Mouse (Mus musculus) MEL (cell line): ENCODE data around the gene Cebpg. TPM values are rescaled to one million over a fixed set of nuclear protein-coding genes. Genes with fewer than 3 reads are reported as not detected.
A peak's percentile ranks its signal among the peaks of the same experiment; 100 is the strongest.

ENCODE experiments used
- DNase-seq: peaks from one replicate; pipeline ENCODE4 v3.0.0; 2011; ENCODE audit warnings: low read depth, low spot score
- H3K27ac ChIP-seq: 2 replicates; pipeline ENCODE4 v1.5.1; 2012; ENCODE audit warnings: low read depth, mild to moderate bottlenecking, control low read depth, low read length, moderate library complexity; ENCODE audit not compliant: control insufficient read depth
- H3K27me3 ChIP-seq, 2 experiments: fragments of 150-350 bp in 1 of 2; sonication (generic) in 1 of 2; 2 replicates each; pipeline ENCODE4 v1.6.1; 2012; ENCODE audit warnings: low read length in 2 of 2, mild to moderate bottlenecking in 2 of 2, improper control_type of control experiment in 1 of 2, moderate library complexity in 1 of 2; ENCODE audit not compliant: insufficient read depth in 2 of 2, control insufficient read depth in 1 of 2
- H3K36me3 ChIP-seq, 2 experiments: 2 replicates each; pipeline ENCODE4 v1.6.1; 2012 to 2014; ENCODE audit warnings: low read length in 2 of 2, improper control_type of control experiment in 1 of 2, inconsistent platforms in 1 of 2, mild to moderate bottlenecking in 1 of 2; ENCODE audit not compliant: insufficient read depth in 2 of 2, control insufficient read depth in 1 of 2
- H3K4me1 ChIP-seq, 2 experiments: fragments of 150-350 bp in 1 of 2; sonication (generic) in 1 of 2; 2 replicates each; pipeline ENCODE4 v1.6.1; 2012; ENCODE audit warnings: low read length in 2 of 2, improper control_type of control experiment in 1 of 2, mild to moderate bottlenecking in 1 of 2; ENCODE audit not compliant: insufficient read depth in 2 of 2, control insufficient read depth in 1 of 2
- H3K4me3 ChIP-seq, 2 experiments: fragments of 150-350 bp in 1 of 2; sonication (generic) in 1 of 2; 2 replicates each; pipeline ENCODE4 v1.5.1; 2012; ENCODE audit warnings: low read depth in 2 of 2, low read length in 2 of 2, mild to moderate bottlenecking in 2 of 2, moderate library complexity in 2 of 2, control low read depth in 1 of 2, improper control_type of control experiment in 1 of 2; ENCODE audit not compliant: control insufficient read depth in 1 of 2, insufficient read depth in 1 of 2
- H3K79me2 ChIP-seq: 2 replicates; pipeline ENCODE4 v1.6.1; 2012; ENCODE audit warnings: mild to moderate bottlenecking, low read length, moderate library complexity; ENCODE audit not compliant: control insufficient read depth, poor library complexity, insufficient read depth
- H3K9ac ChIP-seq: 2 replicates; pipeline ENCODE4 v1.6.1; 2012; ENCODE audit warnings: low read depth, mild to moderate bottlenecking, control low read depth, low read length, moderate library complexity; ENCODE audit not compliant: control insufficient read depth, poor library complexity, severe bottlenecking
- H3K9me3 ChIP-seq: fragments of 150-350 bp; sonication (generic); replicated peaks from 2 replicates; pipeline ENCODE4 v1.6.1; 2012; ENCODE audit warnings: mild to moderate bottlenecking, low read length, improper control_type of control experiment, moderate library complexity; ENCODE audit not compliant: insufficient read depth
- CHD2 ChIP-seq: IDR thresholded peaks from 2 replicates; pipeline ENCODE4 v1.6.1; 2011; ENCODE audit warnings: low read length, improper control_type of control experiment
- CTCF ChIP-seq, 3 experiments: IDR thresholded peaks in 2 of 3; conservative IDR thresholded peaks in 1 of 3; 2 replicates each; pipeline ENCODE4 v1.5.1; 2011 to 2012; ENCODE audit warnings: low read length in 3 of 3, low read depth in 2 of 3, mild to moderate bottlenecking in 2 of 3, improper control_type of control experiment in 1 of 3, inconsistent platforms in 1 of 3, mixed read lengths in 1 of 3, moderate library complexity in 1 of 3; ENCODE audit not compliant: control insufficient read depth in 1 of 3, insufficient read depth in 1 of 3, poor library complexity in 1 of 3, severe bottlenecking in 1 of 3
- E2F4 ChIP-seq: IDR thresholded peaks from 2 replicates; pipeline ENCODE4 v1.6.1; 2011; ENCODE audit warnings: low read depth, low read length, improper control_type of control experiment, borderline replicate concordance
- ELF1 ChIP-seq: IDR thresholded peaks from 2 replicates; pipeline ENCODE4 v1.6.1; 2014; ENCODE audit warnings: low read depth, mild to moderate bottlenecking, inconsistent platforms, low read length, improper control_type of control experiment, moderate library complexity
- EP300 ChIP-seq, 2 experiments: IDR thresholded peaks; 2 replicates each; pipeline ENCODE4 v1.6.1; 2011; ENCODE audit warnings: improper control_type of control experiment in 2 of 2, low read length in 2 of 2, low read depth in 1 of 2, mild to moderate bottlenecking in 1 of 2
- ETS1 ChIP-seq: IDR thresholded peaks from 2 replicates; pipeline ENCODE4 v1.6.1; 2012; ENCODE audit warnings: low read depth, mild to moderate bottlenecking, inconsistent platforms, low read length, improper control_type of control experiment, moderate library complexity
- GABPA ChIP-seq: IDR thresholded peaks from 2 replicates; pipeline ENCODE4 v1.6.1; 2012; ENCODE audit warnings: low read depth, mild to moderate bottlenecking, inconsistent platforms, low read length, improper control_type of control experiment, moderate library complexity
- GATA1 ChIP-seq: IDR thresholded peaks from 2 replicates; pipeline ENCODE4 v1.6.1; 2011; ENCODE audit warnings: low read depth, low read length, improper control_type of control experiment
- HCFC1 ChIP-seq: IDR thresholded peaks from 2 replicates; pipeline ENCODE4 v1.6.1; 2012; ENCODE audit warnings: low read depth, mild to moderate bottlenecking, inconsistent platforms, low read length, improper control_type of control experiment, moderate library complexity
- KAT2A ChIP-seq: conservative IDR thresholded peaks from 2 replicates; pipeline ENCODE4 v1.6.1; 2012; ENCODE audit warnings: low read depth, low read length, improper control_type of control experiment, inconsistent platforms
- MAFK ChIP-seq: IDR thresholded peaks from 2 replicates; pipeline ENCODE4 v1.6.1; 2011; ENCODE audit warnings: low read depth, mild to moderate bottlenecking, low read length, improper control_type of control experiment, borderline replicate concordance
- MAX ChIP-seq: IDR thresholded peaks from 2 replicates; pipeline ENCODE4 v1.6.1; 2011; ENCODE audit warnings: low read length, improper control_type of control experiment
- MXI1 ChIP-seq: IDR thresholded peaks from 2 replicates; pipeline ENCODE4 v1.6.1; 2011; ENCODE audit warnings: mild to moderate bottlenecking, low read depth, low read length, improper control_type of control experiment
- MYB ChIP-seq: IDR thresholded peaks from 2 replicates; pipeline ENCODE4 v1.6.1; 2011; ENCODE audit warnings: mild to moderate bottlenecking, low read depth, low read length, improper control_type of control experiment
- MYC ChIP-seq: IDR thresholded peaks from 2 replicates; pipeline ENCODE4 v1.6.1; 2011; ENCODE audit warnings: low read depth, mild to moderate bottlenecking, low read length, improper control_type of control experiment, moderate library complexity
- NRF1 ChIP-seq: IDR thresholded peaks from 2 replicates; pipeline ENCODE4 v1.6.1; 2014; ENCODE audit warnings: low read depth, mild to moderate bottlenecking, inconsistent platforms, low read length, improper control_type of control experiment, moderate library complexity; ENCODE audit not compliant: poor library complexity, insufficient read depth, severe bottlenecking
- POLR2AphosphoS2 ChIP-seq: IDR thresholded peaks from 2 replicates; pipeline ENCODE4 v1.6.1; 2011; ENCODE audit warnings: low read length, improper control_type of control experiment
- POLR2AphosphoS5 ChIP-seq: IDR thresholded peaks from 2 replicates; pipeline ENCODE4 v1.6.1; 2012; ENCODE audit warnings: low read depth, borderline replicate concordance, mild to moderate bottlenecking, inconsistent platforms, low read length, moderate library complexity, mixed read lengths
- RAD21 ChIP-seq: IDR thresholded peaks from 2 replicates; pipeline ENCODE4 v1.6.1; 2011; ENCODE audit warnings: mild to moderate bottlenecking, low read depth, low read length, improper control_type of control experiment
- RCOR1 ChIP-seq: IDR thresholded peaks from 2 replicates; pipeline ENCODE4 v1.6.1; 2012; ENCODE audit warnings: low read depth, mild to moderate bottlenecking, inconsistent platforms, low read length, improper control_type of control experiment
- SIN3A ChIP-seq: IDR thresholded peaks from 2 replicates; pipeline ENCODE4 v1.6.1; 2012; ENCODE audit warnings: low read length, improper control_type of control experiment, inconsistent platforms
- SMC3 ChIP-seq: IDR thresholded peaks from 2 replicates; pipeline ENCODE4 v1.6.1; 2011; ENCODE audit warnings: low read depth, low read length, improper control_type of control experiment
- TAL1 ChIP-seq: IDR thresholded peaks from 2 replicates; pipeline ENCODE4 v1.6.1; 2012; ENCODE audit warnings: mild to moderate bottlenecking, inconsistent platforms, low read length, moderate library complexity, mixed read lengths
- TBP ChIP-seq: IDR thresholded peaks from 2 replicates; pipeline ENCODE4 v1.8.0; 2011; ENCODE audit warnings: low read depth, low read length, improper control_type of control experiment
- TCF12 ChIP-seq: IDR thresholded peaks from 2 replicates; pipeline ENCODE4 v1.6.1; 2014; ENCODE audit warnings: low read depth, mild to moderate bottlenecking, inconsistent platforms, low read length, improper control_type of control experiment, moderate library complexity
- UBTF ChIP-seq: IDR thresholded peaks from 2 replicates; pipeline ENCODE4 v1.6.1; 2012; ENCODE audit warnings: low read depth, mild to moderate bottlenecking, inconsistent platforms, low read length, improper control_type of control experiment, moderate library complexity, borderline replicate concordance; ENCODE audit not compliant: insufficient read depth
- USF2 ChIP-seq, 2 experiments: IDR thresholded peaks; 2 replicates each; pipeline ENCODE4 v1.6.1; 2011 to 2012; ENCODE audit warnings: improper control_type of control experiment in 2 of 2, low read length in 2 of 2, borderline replicate concordance in 1 of 2, inconsistent platforms in 1 of 2, low read depth in 1 of 2, mild to moderate bottlenecking in 1 of 2; ENCODE audit not compliant: insufficient read depth in 1 of 2
- ZC3H11A ChIP-seq: IDR thresholded peaks from 2 replicates; pipeline ENCODE4 v1.6.1; 2012; ENCODE audit warnings: low read depth, mild to moderate bottlenecking, inconsistent platforms, low read length, improper control_type of control experiment
- ZMIZ1 ChIP-seq: IDR thresholded peaks from 2 replicates; pipeline ENCODE4 v1.6.1; 2012; ENCODE audit warnings: low read depth, mild to moderate bottlenecking, inconsistent platforms, low read length, improper control_type of control experiment, moderate library complexity
- polyA plus RNA-seq, 2 experiments: library from polyadenylated mRNA; stranded (reverse) in 1 of 2; unstranded in 1 of 2; fragments of >175 nt in 1 of 2; fragments of >200 nt in 1 of 2; gene quantifications; 2 replicates each; pipeline versions ENCODE4 v1.2.1 to v1.2.4; 2012; ENCODE audit warnings: low replicate concordance in 2 of 2, low read depth in 1 of 2; ENCODE audit not compliant: insufficient read length in 2 of 2, insufficient read depth in 1 of 2, missing spikeins in 1 of 2
- total RNA-seq: library from RNA; depleted of rRNA; stranded (reverse); fragments of 300-350 nt; gene quantifications from 2 replicates; pipeline ENCODE4 v1.2.3, GENCODE M21; 2012

Cebpg gene
- total and polyA plus RNA-seq, 3 experiments, result 17.3 to 20.7 TPM; not detected in 1

DNA sequence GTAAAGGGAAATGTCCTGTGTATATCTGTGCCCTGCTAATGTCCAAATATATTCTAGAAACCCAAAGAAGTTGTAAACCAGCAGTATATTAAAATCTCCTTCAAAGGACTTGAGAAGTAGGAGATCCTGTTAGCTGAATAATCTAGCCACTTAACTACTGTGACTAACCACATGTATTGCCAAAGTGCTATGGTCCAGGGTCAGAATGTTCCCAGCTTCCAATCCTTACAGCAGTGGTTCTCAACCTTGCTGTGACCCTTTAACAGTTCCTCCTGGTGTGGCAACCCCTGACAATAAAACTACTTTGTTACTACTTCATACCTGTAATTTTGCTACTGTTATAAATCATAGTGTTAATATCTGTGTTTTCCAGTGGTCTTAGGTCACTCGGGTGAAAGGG is 2.0 kb upstream of the Cebpg start (continued):
- TF ChIP-seq ZMIZ1, result no peak
- TF ChIP-seq UBTF, result no peak
- TF ChIP-seq ELF1, result no peak
- TF ChIP-seq ZC3H11A, result no peak
- TF ChIP-seq, all 39 proteins: peak for 0

- Histone ChIP-seq H3K36me3 (peaks cover 3 to 25% of the 10 kb centered on the region in 2 experiments), H3K4me1 (peaks cover 5 to 16% of the 10 kb centered on the region in 2 experiments), H3K27ac (peak overlapping the region; percentile 77), H3K79me2 (peaks cover 33% of the 10 kb centered on the region), H3K9me3 (no peaks in the 10 kb centered on the region), H3K4me3 (peak overlapping the region; percentile 32 to 49; a peak in 3 of 4 replicates), H3K27me3 (no peaks in the 10 kb centered on the region), H3K9ac (peak overlapping the region; percentile 54; the same call in 1 of the 2 replicates)
- no peak for DNase-seq
- TF ChIP-seq TBP (no peak), ETS1 (no peak), RAD21 (no peak), MAFK (no peak), MYC (no peak)
Observed at GRCm38 (mm10) chr7:35057569-35057968, 1.2 kb upstream of the Cebpg start.

- DNase-seq, result peak; percentile 86
- peaks cover 3 to 26% of the 10 kb centered on the region in 2 experiments for H3K36me3 ChIP-seq
- TF ChIP-seq MAX (no peak; the same call in 1 of the 2 replicates), CTCF (IDR thresholded peaks at IDR 0.05 in 2 of 3, conservative IDR thresholded peaks at IDR 0.05 in 1 of 3; ENCODE audit: control insufficient read depth in 1 of 3, insufficient read depth in 1 of 3, low read depth in 2 of 3, low read length in 3 of 3, poor library complexity in 1 of 3, severe bottlenecking in 1 of 3) (no peak), E2F4 (no peak), GABPA (no peak), ETS1 (peak; percentile 52; the same call in 1 of the 2 replicates), CHD2 (no peak), TAL1 (no peak), UBTF (no peak), MAFK (no peak), NRF1 (no peak), RCOR1 (peak; percentile 79), TCF12 (peak; percentile 64), TBP (peak; percentile 10; the same call in 1 of the 2 replicates), KAT2A (0 out of 2 replicates have a peak, but pooled peaks have one; percentile 31), ZC3H11A (no peak), SMC3 (no peak), MYB (no peak), USF2 (IDR thresholded peaks at IDR 0.05; ENCODE audit: borderline replicate concordance in 1 of 2, insufficient read depth in 1 of 2, low read depth in 1 of 2, low read length in 2 of 2) (no peak), HCFC1 (no peak), SIN3A (peak; percentile 87), MXI1 (peak; percentile 54; the same call in 1 of the 2 replicates), POLR2AphosphoS5 (no peak), GATA1 (peak; percentile 51), POLR2AphosphoS2 (no peak), EP300 (IDR thresholded peaks at IDR 0.05; ENCODE audit: low read depth in 1 of 2, low read length in 2 of 2) (peak; percentile 64 to 77)
Observed at GRCm38 (mm10) chr7:35056999-35057398, 626 bp upstream of the Cebpg start.

More at GRCm38 (mm10) chr7:35056999-35057398, 626 bp upstream of the Cebpg start:
- Histone ChIP-seq H3K9ac (peak overlapping the region; percentile 54), H3K79me2 (peaks cover 37% of the 10 kb centered on the region), H3K9me3 (no peaks in the 10 kb centered on the region), H3K4me1 (peaks cover 5 to 16% of the 10 kb centered on the region in 2 experiments), H3K4me3 (peak overlapping the region; percentile 49 to 97), H3K27ac (peak overlapping the region; percentile 77), H3K27me3 (no peaks in the 10 kb centered on the region)
